Mouse (Mus musculus) kidney, adult 2 months (tissue): ENCODE measurements around the gene Morc3. TPM values are rescaled to one million over a fixed set of nuclear protein-coding genes. Genes with fewer than 3 reads are reported as not detected.
"Not testable (repeated sequence)": the region's sequence is repeated elsewhere in the genome, so short reads cannot be mapped to it uniquely, and the experiment has no call there.

Experiments used
- DNase-seq: peaks from one replicate; pipeline ENCODE4 v3.0.0; 2021
- H3K27ac ChIP-seq: fragments of 200-500 bp; 2 replicates; pipeline ENCODE4 v1.5.1; 2012; ENCODE audit warnings: low read depth, low read length, control low read depth, inconsistent platforms; ENCODE audit not compliant: insufficient read depth
- H3K27me3 ChIP-seq: fragments of 200-500 bp; replicated peaks from 2 replicates; pipeline ENCODE4 v1.6.1; 2012; ENCODE audit warnings: mild to moderate bottlenecking, moderate library complexity, low read length, inconsistent platforms; ENCODE audit not compliant: control insufficient read depth, insufficient read depth
- H3K36me3 ChIP-seq: fragments of 200-500 bp; 2 replicates; pipeline ENCODE4 v1.6.1; 2012; ENCODE audit warnings: mild to moderate bottlenecking, moderate library complexity, low read length, inconsistent platforms; ENCODE audit not compliant: control insufficient read depth, insufficient read depth
- H3K4me1 ChIP-seq: fragments of 200-500 bp; 2 replicates; pipeline ENCODE4 v1.6.1; 2011; ENCODE audit warnings: low read length; ENCODE audit not compliant: control insufficient read depth, insufficient read depth
- H3K4me3 ChIP-seq: fragments of 200-500 bp; 2 replicates; pipeline ENCODE4 v1.5.1; 2011; ENCODE audit warnings: mild to moderate bottlenecking, low read depth, low read length, control low read depth; ENCODE audit not compliant: insufficient read depth
- CTCF ChIP-seq: fragments of 200-500 bp; conservative IDR thresholded peaks from 2 replicates; pipeline ENCODE4 v1.5.1; 2011; ENCODE audit warnings: low read depth, mild to moderate bottlenecking, control low read depth, low read length, moderate library complexity, mixed read lengths; ENCODE audit not compliant: insufficient read depth, insufficient read length
- POLR2A ChIP-seq: fragments of 200-500 bp; IDR thresholded peaks from one replicate; pipeline ENCODE4 v1.6.1; 2011; ENCODE audit warnings: low read depth, low read length, control low read depth
- WGBS: fragments of 180-500 bp; shearing (Covaris S2); methylation state at CpG from one replicate; pipeline ENCODE4 v1.1.7; 2018; 5-methylcytosine and 5-hydroxymethylcytosine counted together
- polyA plus RNA-seq: library from polyadenylated mRNA; depleted of rRNA; stranded (reverse); fragments of >200 nt; gene quantifications from 2 replicates; pipeline ENCODE4 v1.2.3, GENCODE M21; 2012

Gene Morc3
- polyA plus RNA-seq, 1 experiment, result 6.4 TPM

DNA sequence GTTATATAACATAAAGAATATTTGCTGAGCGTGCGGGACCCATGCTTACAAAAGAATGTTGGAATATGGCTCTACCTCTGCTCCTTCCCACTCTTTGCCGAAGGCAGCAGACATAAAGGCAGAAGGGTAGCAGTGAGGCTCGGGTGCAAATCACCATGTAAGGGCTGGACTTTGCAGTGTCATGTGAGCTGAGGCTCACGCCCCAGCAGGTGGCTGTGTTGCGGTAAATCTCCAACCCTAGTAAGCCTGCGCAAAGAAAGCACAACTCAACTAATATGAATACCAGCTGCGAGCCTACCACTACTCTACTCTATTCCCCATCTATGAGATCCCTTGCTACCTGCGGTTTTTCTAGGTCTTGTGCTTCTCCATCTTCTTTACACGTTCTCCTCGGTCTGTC, 5.9 kb upstream of the Morc3 start:
- no peaks in the 10 kb centered on the region for H3K4me1 ChIP-seq
- no peaks in the 10 kb centered on the region for H3K36me3 ChIP-seq
- H3K4me3 ChIP-seq, result no peak overlapping the region
- no peaks in the 10 kb centered on the region for H3K27me3 ChIP-seq
- no peak for DNase-seq
- TF ChIP-seq POLR2A, result no peak
- no peak for TF ChIP-seq CTCF
- WGBS, result 82% methylated on average over 11 of the region's 11 CpGs
- no peak overlapping the region for H3K27ac ChIP-seq

DNA sequence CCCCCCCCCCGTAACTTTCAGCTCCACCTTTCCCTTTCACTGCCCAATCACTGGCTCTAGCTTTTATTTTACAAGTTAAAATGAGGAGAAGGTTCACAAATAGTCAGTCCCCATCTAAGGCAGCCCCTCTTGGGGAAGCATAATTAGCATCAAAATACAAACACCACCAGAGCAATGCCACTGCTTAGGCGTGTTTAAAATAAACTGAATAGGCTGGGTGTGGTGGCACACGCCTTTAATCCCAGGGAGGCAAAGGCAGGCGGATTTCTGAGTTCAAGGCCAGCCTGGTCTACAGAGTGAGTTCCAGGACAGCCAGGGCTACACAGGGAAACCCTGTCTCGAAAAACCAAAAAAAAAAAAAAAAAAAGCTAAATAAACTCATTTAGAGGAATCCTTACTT, 5.4 kb upstream of the Morc3 start:
- H3K4me1 ChIP-seq, H3K27ac ChIP-seq, H3K27me3 ChIP-seq, H3K4me3 ChIP-seq, DNase-seq, H3K36me3 ChIP-seq: not testable (repeated sequence)
- WGBS, result 76% methylated on average over 5 of the region's 5 CpGs

DNA sequence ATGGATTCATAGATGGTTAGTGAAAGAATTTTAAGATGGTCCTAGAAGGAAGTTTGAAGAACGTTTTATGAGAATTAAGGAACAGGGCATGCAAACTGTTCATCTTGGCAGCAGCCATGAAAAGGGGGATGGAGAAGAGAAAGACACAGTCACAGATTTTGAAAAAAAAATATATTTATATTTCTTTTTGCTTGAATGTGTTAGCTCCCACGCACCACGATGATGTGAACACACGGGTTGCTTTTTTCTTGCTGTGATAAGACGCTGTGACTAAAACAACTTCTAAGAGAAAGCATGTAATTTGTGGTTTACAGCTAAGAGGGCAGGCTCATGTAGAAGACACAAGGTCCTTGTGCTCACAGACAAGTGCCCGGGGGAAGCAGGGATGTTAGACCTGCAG, 5.0 kb upstream of the Morc3 start:
- Histone ChIP-seq H3K27me3 (no peaks in the 10 kb centered on the region), H3K36me3 (no peaks in the 10 kb centered on the region), H3K4me3 (no peak overlapping the region), H3K4me1 (no peaks in the 10 kb centered on the region), H3K27ac (no peak overlapping the region)
- 88% methylated on average over 6 of the region's 6 CpGs for WGBS
- TF ChIP-seq CTCF, result no peak
- TF ChIP-seq POLR2A, result no peak
- DNase-seq, result no peak

DNA sequence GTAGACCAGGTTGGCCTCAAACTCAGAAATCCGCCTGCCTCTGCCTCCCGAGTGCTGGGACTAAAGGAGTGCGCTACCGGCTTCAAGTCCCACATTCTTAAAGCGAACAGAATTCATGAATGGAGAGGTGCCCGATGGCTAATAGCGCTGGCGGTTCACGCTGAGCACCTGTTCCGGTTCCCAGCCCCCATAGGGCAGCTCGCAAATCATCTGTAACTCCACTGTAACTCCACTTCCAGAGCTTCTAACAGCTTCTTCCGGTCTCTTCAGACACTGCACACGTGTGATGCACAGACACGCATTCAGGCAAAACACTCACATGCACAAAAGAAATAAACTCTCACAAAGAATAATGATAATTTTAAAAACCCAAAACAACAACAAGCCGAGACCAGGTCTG, 2.4 kb upstream of the Morc3 start:
- Histone ChIP-seq H3K36me3 (no peaks in the 10 kb centered on the region), H3K27me3 (no peaks in the 10 kb centered on the region), H3K4me1 (0 out of 2 replicates have a peak, but pooled peaks cover 2% of the 10 kb centered on the region), H3K4me3 (no peak overlapping the region), H3K27ac (no peak overlapping the region)
- TF ChIP-seq POLR2A (no peak), CTCF (no peak)
- WGBS, result 88% methylated on average over 15 of the region's 15 CpGs
- DNase-seq, result no peak

DNA sequence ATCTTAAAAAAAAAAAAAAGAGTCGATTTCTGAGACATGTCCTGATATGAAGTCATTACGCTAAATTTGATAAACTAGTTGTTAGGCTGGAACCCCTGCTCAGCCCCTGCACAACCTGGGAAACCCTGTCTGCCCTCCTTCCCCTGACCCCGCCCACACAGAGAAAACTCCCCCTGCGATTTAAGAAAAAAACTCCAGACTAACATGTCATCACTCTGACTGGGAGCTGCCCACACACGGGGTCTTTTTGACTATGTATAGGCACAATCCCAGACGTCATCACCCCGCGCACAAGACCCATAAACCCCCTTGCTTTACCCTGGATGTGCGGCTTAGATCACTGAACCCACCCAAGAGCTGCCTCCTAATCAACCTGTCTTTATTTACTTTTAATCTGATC, 1.9 kb upstream of the Morc3 start:
- H3K27me3 ChIP-seq, result no peaks in the 10 kb centered on the region
- TF ChIP-seq CTCF (no peak), POLR2A (no peak)
- H3K4me1 ChIP-seq, result 0 out of 2 replicates have a peak, but pooled peaks cover 2% of the 10 kb centered on the region
- H3K4me3 ChIP-seq, result no peak overlapping the region
- H3K36me3 ChIP-seq, result no peaks in the 10 kb centered on the region
- no peak for DNase-seq
- no peak overlapping the region for H3K27ac ChIP-seq
- 60% methylated on average over 9 of the region's 9 CpGs for WGBS

DNA sequence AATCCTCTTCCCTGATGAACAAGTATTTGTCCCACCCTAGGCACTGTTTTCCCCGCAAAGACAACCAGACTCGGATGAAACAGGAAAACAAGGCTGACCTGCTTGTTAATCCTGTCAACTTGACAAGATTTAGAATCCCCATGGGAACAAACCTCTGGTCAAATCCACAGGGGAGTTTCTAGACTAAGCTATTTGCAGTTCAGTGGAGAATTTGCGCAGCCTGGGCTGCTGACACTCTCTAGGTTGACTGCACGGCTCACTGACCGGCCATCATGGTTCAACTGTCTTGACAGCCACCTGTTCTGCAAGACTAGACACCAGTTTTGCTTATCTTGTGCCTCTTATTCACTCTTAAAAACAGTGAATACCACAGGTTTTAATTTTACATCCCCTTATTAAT, 1.0 kb upstream of the Morc3 start:
- H3K4me1 ChIP-seq, result 0 out of 2 replicates have a peak, but pooled peaks cover 2% of the 10 kb centered on the region
- no peaks in the 10 kb centered on the region for H3K36me3 ChIP-seq
- no peaks in the 10 kb centered on the region for H3K27me3 ChIP-seq
- TF ChIP-seq CTCF (no peak), POLR2A (no peak)
- DNase-seq, result peak; percentile 72
- H3K27ac ChIP-seq, result 0 out of 2 replicates have a peak overlapping the region, but pooled peaks have one; percentile 14
- no peak overlapping the region for H3K4me3 ChIP-seq
- 15% methylated on average over 5 of the region's 5 CpGs for WGBS

DNA sequence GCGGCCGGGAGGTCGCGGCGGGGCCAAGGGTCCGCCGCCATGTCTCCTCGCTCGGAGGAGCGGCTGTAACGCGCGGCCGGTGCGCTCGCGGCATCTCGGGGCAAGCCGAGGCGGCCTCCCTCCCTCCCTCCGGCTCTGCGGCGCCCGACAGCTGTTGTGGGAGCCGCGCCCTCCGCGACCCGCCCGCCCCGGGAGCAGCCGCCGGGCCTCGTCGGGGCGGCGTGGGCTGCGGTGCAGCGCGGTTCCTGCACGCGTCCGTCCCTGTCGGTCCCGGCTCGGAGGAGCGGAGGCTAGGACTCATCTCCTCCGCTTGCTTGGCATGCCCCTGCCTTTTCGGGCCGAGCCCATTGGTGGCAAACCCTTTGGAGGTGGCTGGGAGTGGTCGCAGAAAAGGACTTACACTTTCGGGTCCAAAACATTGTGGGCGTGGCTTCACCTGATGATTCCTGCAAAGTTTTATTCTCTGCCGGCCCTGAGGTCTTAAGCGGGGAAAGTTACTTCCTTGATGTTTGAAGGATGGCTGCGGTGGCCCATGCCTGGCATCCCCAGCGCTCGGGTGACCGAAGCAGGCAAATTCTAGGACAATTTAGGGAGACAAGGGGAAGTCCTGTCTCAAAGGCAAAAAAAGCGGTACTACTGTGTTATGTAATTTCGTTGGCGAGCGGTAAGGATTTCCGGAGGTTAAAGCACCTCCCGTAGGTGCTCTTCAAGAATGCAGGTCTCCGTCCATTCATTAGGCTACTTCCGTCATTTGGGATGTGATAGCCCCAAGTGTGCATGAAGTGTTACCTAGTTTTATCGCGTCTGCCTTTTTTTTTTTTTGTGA, 743 bp downstream of the Morc3 start:
- Histone ChIP-seq H3K27ac (peak overlapping the region; percentile 61), H3K4me1 (0 out of 2 replicates have a peak, but pooled peaks cover 2% of the 10 kb centered on the region), H3K27me3 (no peaks in the 10 kb centered on the region), H3K36me3 (no peaks in the 10 kb centered on the region), H3K4me3 (peak overlapping the region; percentile 98)
- TF ChIP-seq CTCF, result no peak
- no peak for TF ChIP-seq POLR2A
- under 1% methylated on average over 64 of the region's 69 CpGs for WGBS
- peak; percentile 72 for DNase-seq
